Mouse (Mus musculus) cerebellum, adult 11 months (tissue): ENCODE measurements at regions not wholly inside any gene's neighbourhood (a gene's known extent, or its start where the extent isn't known, plus 50 kb on each side); places are given as distances from the start of the nearest gene placed in this dataset.
"Not testable (repeated sequence)": the region's sequence is repeated elsewhere in the genome, so short reads cannot be mapped to it uniquely, and the experiment has no call there.

Source experiments
- DNase-seq: peaks from one replicate; pipeline ENCODE4 v3.0.0; 2022

DNA sequence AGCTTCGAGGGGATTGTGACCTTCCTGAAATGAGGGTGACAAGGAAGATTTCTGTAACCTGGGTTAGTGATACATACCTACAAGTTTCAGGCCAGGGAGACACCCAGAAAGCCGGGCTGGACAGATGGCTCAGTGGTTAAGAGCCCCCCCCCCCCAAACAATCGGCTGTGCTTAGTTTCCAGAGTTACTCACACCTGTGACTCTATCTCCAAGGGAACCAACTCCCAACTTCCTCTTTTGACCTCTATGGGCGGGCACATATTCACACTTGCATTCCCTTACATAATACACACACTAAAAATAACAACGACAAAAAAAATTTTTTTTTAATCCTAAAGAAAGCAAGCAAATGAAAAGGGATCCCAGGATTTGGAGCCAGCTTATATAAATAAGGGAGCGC lies 283.0 kb upstream of the Arglu1 start:
- DNase-seq: no peak

DNA sequence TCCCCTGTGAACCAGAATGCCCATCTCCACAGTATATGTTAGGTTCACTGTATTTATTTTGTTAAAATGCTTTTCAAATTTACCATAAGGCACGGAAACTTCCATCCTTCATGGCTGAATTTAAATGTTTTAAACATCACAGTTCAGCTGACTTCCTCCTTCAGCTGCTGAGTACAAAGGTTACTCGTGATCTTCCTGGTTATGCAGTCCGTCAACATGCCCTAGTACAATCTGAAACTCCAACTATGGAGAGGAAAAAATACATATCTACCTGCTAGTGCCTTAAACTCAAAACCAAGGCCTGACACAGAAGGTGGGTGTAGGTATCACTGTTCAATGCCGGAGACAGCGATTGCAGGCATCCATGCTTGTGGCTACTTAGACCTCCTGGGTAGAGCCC lies 280.5 kb upstream of the Arglu1 start:
- no peak for DNase-seq

DNA sequence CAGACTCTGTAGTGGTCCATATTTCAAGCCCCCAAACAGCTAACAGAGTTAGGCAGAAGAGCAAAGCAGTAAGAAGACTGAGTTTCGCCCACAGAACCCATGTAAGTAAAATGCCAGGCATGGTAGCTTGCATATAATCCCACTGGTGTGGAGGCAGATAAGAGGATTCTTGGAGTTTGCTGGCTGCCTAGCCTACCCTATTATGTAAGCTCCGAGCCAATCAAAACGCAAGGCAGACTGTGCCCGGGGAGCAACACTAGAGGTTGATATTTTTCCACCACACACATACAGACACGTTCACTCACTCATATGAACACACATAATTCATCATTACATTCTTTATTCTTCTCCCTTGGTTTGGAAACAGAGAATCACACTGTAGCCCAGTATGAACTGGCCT lies 280.0 kb upstream of the Arglu1 start:
- DNase-seq: no peak

DNA sequence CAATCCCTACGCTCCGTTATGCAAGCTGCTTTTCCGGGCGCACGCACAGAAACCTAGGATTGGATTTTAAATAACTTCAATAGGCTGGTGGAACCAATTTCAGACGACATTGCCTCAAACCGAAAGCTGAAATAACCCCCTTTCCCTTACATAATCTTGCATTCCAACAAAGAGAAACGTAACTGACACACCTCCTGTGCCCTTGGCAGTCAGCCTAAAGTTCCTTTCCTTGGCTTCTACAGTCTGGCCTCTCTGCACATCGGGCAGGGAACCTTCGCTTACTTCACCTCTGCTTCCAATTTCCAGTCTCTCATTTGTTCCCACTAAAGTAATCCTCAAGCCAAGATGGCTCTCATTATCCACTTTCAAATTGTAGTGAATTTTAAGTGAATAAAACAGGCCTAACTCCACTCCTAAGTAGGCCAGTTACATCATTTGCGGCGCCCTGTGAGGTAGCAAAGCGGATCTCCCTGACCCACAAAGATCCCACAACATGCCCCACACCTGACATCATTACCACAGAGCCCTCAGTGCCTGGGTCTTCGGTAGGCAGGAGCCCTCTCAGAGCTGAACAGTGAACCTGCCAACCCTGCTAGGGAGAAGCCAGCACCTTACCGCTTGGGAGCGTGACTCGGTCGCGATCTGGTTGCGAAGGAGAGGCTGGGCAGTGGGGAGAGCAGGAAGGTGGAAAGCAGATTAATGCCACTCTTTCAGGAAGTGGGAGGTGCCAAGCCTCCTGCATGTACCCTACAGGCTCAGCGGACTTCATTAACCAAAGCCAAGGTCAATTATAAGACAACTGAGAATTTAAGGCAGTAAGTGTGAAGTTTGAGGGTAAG lies 279.0 kb upstream of the Arglu1 start:
- DNase-seq: no peak

DNA sequence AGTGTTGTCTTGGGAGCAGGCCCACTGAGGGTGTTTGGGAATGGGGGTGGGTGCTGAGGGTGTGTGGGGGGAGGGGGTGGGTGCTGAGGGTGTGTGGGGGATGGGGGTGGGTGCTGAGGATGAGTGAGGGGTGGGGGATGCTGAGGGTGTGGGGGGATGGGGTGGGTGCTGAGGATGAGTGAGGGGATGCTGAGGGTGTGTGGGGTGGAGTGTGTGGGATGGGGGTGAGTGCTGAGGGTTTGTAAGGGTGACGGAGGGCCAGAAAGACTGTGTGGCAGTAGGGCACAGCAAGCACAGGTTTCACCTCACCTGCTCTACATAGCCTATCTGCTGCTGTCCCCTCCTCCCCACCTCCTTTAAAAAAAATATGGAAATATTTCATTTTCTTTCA lies 276.3 kb upstream of the Arglu1 start:
- DNase-seq: no peak

DNA sequence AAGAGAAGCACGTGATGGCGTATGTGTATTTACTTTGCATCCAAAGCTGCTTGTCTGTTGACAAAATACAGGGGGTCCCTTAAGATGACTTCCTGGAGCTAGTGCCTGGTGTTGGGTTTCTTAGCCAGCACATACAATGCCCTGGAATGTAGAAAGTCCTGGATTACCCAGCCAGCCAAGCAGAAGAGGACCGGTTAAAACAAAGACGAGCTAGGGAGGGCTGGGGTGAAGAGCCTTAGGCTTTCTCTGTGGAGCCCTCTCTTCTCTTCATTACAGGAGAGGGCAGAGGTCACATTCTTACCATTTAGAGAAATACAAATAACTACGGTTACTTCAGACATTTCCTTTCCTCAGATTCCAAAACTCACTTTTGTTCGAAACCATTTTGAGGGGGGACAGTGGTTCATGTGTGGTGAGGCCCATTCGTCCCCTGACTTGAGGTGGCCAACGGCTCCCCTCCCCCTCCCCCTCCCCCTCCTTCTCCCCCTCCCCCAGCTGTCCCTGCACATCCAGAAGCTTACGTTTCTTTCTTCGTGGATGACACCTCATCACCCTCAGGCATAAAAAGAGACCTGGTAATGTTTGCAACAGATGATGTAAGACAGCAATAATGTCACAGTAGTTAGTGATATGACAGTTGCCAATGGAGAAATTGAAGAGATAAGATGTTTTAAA lies 275.8 kb upstream of the Arglu1 start:
- no peak for DNase-seq

DNA sequence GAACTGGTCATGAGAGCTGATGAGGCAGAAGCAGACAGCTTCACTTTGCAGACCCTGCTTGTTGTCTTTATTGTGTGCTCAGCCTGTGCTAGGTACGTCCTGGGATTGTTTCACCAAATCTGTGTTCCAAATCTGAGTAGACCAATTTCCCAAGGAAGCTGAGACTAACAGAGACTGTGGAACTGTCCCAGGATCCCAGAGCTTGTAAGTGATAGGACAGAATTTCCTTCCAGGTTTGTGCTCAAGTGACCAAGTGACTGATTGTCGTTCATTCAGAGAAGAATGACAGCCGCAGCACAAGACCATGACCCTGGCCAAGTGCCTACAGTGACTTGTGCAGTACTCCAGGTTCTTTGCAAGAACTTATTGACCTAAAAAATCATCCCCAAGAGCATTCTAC lies 269.9 kb upstream of the Arglu1 start:
- no peak for DNase-seq

DNA sequence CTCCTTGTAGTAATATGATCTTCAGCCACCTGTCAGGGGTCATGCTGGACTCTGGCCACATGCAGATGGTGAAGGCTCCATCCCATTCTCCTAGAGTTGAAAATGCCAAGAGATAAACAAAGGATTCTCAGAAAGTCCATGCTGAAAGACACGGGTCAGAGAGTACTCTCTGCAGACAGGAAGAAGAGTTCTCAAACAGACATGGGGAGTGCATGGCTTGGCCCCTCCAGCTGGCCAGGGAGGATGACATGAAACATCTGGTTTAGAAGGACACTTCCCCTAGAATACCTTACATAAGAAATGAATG lies 269.4 kb upstream of the Arglu1 start:
- DNase-seq: no peak

DNA sequence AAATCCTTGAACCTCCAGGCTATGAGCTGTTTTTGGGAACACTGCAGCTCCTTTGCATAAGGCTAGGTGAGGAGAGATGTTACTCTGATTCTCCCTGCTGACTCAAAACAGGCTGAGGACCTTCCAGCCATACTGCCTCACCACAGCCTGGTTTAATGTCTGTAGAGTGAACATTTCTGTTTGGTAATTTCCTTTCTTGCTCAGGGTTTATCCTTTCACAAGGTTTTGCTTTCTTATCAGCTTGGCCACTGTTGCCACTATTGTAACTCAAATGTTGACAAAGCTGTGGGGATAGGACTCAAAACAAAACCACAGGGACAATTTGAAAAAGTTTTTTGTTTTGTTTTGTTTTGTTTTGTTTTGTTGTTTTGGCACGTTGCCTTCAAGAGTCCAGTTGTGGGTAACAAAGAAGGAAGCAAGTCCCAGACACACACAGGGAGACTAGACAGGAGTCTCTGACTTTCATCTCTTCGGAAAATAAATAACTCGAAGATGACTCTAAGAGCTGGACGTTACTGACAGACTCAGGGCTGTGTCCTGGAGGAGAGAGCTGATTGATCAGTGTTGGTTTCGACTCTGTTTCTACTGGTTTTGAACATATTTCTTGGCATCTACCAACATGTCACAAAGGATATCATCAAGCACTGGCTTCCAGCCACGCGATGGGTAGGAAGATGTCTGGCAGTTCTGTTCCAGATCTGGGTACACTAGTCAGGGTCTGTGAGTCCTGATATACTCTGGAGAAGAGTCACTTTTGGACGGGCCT lies 268.9 kb upstream of the Arglu1 start:
- no peak for DNase-seq

DNA sequence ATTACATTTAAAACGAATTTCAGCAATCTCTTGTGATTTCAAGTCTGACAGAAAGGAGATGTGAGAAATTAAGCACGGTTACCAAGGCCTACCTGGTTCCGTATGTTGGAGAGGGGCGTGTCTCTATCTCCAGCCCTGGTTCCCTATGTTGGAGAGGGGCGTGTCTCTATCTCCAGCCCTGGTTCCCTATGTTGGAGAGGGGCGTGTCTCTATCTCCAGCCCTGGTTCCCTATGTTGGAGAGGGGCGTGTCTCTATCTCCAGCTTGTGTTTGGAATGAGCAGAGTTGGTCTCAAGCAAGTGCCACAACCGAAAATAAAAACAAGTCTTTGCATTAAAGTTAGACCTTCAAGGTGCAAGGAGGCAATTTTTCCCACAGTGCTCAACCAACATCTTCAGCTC lies 267.8 kb upstream of the Arglu1 start:
- DNase-seq: not testable (repeated sequence)

DNA sequence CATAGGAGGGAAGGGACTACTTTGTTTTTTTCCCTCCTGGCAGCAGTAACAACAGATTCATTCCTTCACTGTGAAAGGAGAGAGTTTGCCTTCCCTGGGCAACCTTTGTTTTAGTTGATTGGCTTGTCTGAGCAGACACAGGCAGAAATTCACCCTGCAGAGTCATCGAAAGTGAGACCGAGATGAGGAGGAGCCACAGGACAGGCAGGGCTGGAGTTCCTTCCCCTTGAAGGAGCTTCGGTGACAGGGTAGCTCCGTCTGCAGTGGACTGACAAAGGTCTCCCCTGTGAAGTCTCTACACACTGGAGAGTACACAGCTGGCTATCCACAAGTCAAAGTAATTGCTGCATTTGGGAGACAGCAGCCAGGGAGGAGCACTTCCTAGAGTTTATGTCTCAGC lies 261.9 kb upstream of the Arglu1 start:
- DNase-seq: no peak

DNA sequence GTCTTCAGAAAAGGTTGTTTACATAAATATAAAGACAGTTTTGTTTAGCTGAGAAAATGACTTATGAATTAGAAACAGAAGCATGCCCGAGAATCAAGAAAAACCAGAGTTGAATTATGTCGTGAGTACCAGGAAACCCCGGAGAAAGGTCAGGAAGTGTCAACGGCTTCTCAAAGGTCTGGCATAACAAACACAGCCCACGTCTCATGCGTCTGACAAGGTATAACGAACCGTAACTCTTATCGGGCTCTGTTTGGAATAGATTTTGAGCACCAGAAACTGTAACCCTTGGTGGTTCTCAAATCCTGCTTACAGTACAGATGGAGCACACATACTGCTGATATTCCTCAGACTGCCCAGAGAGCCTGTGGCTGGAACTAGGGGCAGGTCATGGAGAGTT lies 260.9 kb upstream of the Arglu1 start:
- DNase-seq: no peak

DNA sequence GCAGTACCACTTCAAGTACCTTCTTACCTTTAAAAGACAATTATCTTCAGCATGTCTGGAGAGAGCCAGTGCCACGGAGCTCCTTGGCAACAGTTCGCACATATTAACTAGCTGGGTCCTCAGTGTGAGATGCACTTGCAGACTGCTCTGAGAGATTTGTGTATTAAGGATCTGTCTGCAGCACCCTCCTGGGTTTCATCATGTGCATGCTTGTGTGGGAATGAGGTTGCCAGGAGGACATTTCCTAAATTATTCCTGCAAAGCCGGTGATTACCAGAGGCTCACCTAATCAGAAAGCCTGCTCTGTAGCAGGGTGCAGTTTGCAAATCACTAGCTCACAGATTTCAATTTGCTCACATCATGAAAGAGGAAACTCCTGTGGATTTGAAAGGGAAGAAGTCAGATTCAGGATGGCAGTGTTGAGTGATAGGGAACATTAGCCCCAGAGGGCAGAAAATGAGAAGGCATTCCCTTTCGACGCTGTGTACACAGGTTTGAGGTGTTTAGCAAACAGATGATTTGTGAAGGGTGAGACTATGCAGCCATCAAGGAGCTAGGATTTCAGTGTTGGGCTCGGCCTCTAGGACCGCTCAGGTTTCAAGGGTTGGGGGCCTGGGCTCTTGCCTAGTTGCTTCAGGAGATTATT lies 257.3 kb upstream of the Arglu1 start:
- no peak for DNase-seq

DNA sequence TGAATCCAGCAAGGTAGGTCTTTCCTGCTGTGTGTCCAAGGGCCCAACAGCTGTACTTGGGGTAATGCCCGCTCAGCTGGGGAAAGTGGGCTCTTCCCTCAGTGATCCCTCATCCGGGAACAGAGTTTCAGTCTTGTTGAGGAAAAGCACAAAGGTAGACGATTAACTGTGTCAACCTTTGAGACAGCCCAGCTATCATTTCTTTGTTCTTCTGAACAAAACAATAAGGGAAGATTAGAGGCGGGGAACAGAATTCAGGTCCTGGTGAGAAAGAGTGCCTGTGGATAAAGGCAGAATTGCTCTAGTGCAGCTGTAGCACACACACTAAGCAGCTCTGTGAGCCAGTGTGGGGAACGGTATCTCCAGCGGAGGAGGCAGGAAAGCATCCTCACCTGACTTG lies 252.7 kb upstream of the Arglu1 start:
- DNase-seq: no peak

DNA sequence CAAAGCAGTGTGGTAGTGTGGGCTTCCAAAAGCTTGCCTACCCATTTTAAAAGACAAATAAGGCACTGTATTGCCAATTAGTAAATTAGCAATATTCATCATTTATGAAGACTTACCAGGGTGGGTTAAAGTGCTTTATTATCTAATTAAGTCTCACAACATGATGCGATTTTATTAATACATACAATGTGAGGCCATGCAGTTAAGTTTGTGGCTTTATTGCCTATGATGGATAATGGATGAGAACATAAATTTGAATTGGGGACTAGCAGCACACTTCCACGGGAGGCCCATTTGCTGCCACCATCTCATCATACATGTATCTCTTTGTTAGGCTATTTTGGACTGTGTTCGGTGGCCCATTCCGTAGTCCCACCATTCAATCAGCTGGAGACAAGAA lies 250.6 kb upstream of the Arglu1 start:
- no peak for DNase-seq

DNA sequence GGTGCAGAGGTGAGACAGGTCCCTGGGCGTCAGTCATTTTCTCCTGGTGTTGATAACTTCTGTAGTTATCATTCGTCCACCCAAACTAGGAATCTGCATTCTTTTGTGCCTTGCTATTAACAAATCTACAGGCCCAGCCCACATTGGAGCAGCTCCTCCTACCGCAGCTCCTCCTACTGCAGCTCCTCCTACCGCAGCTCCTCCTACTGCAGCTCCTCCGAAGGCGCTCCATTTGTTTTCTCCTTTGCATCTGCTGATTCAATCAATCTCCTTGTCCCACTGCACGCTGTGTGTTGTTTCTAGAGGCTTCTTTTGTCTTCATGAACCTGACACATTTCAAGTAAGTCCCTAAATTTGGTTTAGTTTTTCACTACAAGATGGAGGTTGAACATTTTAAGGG lies 248.2 kb upstream of the Arglu1 start:
- DNase-seq: no peak

DNA sequence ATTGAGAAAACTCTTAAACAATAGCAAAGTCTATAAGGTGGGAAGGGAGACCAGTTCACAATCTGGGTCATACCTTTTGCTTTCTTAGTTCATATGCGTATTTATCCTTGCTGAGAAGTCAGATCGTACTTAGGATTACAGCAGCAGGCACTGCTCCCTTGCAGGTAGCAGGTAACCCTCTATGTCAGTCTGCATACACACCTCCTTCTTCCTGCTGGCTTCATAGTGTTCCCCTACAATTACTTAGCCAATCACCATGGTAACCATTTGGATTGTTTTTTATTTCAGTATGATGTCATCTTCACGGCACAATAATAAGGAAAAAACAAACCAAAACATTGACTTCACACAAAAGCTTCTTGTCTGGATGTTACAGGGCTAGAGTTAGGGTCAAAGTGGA lies 242.1 kb upstream of the Arglu1 start:
- no peak for DNase-seq

DNA sequence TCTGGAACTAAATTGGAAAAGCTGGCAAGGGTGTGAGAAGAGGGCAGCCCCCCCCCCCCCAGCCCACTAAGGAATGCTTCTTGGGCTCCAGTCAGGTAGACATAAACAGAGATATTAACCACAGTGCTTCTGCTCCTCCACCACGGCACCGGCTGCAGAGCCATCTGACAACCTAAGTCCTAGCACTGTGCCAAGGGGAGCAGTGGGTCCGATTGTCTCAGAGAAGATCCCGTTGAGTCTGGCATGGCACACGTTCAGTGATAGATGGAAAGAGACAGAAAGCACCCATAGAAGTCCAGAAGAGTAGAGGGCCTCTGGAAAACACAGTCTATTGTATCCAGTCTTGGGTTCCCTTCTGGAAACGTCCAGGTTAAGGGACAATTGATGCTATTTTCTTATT lies 241.4 kb upstream of the Arglu1 start:
- no peak for DNase-seq

DNA sequence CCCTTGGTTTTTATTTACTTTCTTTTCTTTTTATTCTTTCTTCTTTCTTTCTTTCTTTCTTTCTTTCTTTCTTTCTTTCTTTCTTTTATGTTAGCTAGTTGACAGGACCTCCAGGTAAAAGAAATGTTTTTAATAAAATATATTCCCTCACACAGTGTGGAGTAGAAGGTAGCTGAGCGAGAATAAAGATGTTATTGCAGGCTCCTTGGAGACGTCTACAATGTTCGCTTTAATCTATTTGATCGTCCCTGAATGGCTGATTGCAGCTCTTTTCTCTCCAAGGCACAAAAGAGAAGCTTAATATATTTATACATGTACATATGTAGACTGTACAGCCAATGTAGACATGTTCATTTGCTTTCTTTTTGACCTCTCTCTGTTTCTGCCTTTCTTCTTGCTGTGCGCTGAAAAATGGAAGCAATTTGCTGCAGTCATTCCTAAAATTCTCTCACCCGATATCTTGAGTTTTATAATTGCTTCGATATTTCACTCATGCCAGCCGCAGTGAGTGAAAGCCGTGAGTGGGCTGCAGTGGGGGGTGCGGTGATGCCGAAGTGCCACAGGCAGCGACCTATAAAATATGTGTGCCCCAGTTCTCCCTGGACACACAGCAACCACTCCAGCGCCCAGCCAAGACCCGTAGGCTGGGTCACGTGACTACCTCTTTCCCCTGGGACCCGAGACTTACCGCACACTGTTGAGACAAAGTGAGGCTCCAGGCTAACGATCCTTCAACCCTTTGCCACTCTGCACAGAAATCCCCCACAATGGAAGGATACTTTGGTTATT lies 237.9 kb upstream of the Arglu1 start:
- no peak for DNase-seq

DNA sequence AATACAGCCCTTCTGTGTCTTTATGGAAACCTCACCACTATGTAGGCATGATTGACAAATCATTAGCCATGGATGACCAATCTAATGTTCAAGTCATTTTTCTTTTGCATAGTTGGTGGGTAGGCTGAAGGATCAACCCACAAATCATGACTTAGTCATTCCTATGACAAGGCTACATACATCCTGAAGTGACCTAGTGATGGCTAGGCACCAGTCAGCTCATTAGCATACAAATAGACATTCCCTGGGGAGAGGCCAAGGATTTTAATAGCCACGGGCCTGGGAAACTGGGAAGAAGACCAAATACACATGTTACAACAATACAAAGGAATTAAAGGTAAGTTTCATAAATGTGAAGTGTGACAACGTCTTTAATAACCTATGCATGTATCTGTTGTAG lies 231.1 kb upstream of the Arglu1 start:
- no peak for DNase-seq

DNA sequence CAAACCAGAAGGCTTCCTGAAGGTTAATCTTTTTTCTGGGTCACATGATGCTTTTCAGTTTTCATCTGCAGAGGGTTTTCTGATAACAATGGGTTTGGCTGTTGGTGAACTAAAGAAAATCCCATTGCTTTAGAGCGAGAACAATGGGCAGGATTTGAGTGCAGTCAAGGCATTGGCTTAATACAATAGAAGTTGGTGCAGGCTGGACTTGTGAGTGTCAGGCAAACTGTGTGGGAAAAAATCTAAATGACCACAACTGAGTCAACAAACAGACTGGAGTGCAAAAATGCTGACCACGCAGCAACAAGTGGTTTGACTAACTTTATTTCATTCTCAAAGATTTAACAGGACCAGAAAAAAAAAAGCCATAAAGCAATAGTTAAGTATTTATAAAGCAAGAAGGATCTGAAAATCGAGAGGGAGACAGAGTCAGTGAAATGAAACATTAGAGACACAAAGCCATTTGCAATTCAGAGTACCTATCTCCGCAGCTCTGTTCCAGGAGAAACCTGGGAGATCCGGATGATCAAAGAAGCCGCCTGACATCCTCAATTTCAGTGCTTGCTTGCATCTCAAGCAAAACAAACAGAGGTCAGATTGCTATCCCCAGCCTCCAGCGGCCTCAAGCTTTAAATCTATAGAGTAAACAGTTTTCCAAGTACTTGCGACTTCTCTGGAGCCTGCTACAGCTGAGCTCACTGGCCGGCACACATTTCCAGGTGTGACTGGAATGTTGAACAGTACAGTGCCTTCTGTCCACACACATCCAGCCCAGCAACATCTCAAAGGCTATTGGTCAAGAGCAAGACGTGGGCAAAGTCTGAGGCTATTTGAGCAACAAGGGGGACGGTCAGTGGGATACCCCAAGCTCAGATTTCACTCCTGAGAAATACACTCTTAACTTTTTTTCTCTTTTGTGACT lies 229.5 kb upstream of the Arglu1 start:
- no peak for DNase-seq

DNA sequence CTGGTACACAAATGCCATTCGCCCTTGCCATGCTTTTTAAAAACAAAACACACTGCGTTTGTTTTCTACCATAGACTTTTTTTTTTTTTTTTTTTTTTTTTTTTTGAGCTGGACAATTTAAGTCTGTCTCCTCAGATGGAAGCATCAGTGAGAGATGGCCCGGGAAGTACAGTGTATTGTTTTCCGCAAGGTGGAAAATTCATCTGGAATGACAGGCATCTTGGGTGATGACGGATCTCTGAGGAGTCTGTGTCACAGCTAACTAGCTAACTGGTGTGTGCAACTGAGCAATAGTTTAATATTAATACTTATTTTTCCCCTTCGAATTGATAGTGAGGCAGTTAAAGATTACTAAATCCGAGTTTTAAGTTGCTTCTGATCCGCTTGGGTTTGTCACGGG lies 228.7 kb upstream of the Arglu1 start:
- no peak for DNase-seq
